Mouse (Mus musculus): ENCODE measurements around the gene Nmb.

Gene Nmb

GRCm38 (mm10) chr7:80860227-80860626, 44.6 kb downstream of the Nmb start:
- DNase-seq (ENCODE audit: low spot score in 2 of 2) = no peak

- DNase-seq (ENCODE audit: low spot score in 2 of 2) = peak; percentile 49 to 65
These were observed 47.7 kb downstream of the Nmb start for GRCm38 (mm10) chr7:80857181-80857580.

GRCm38 (mm10) chr7:80855316-80855715, 49.6 kb downstream of the Nmb start:
- DNase-seq (ENCODE audit: low spot score in 2 of 2) = no peak

- DNase-seq (ENCODE audit: low spot score in 2 of 2) = no peak
These were observed 51.7 kb downstream of the Nmb start for GRCm38 (mm10) chr7:80853218-80853617.

Data from frontal cortex, postnatal 14 days (tissue).